Mouse (Mus musculus): ENCODE measurements around the gene Ascc3. TPM values are rescaled to one million over a fixed set of nuclear protein-coding genes. Genes with fewer than 3 reads are reported as not detected.

The Ascc3 gene
- total RNA-seq (2021): 10 to 100 TPM; 26.4 to 26.6 TPM
- long read RNA-seq, experiment 1, full-length matches to known transcripts: 2 of 15 reads
- long read RNA-seq, experiment 1, partial matches to known transcripts: 8 of 15 reads
- long read RNA-seq, experiment 1, other reads (novel, unspliced or antisense): 5 of 15 reads
- long read RNA-seq, experiment 2, partial matches to known transcripts: 8 of 10 reads
- long read RNA-seq, experiment 2, other reads (novel, unspliced or antisense): 2 of 10 reads

DNA sequence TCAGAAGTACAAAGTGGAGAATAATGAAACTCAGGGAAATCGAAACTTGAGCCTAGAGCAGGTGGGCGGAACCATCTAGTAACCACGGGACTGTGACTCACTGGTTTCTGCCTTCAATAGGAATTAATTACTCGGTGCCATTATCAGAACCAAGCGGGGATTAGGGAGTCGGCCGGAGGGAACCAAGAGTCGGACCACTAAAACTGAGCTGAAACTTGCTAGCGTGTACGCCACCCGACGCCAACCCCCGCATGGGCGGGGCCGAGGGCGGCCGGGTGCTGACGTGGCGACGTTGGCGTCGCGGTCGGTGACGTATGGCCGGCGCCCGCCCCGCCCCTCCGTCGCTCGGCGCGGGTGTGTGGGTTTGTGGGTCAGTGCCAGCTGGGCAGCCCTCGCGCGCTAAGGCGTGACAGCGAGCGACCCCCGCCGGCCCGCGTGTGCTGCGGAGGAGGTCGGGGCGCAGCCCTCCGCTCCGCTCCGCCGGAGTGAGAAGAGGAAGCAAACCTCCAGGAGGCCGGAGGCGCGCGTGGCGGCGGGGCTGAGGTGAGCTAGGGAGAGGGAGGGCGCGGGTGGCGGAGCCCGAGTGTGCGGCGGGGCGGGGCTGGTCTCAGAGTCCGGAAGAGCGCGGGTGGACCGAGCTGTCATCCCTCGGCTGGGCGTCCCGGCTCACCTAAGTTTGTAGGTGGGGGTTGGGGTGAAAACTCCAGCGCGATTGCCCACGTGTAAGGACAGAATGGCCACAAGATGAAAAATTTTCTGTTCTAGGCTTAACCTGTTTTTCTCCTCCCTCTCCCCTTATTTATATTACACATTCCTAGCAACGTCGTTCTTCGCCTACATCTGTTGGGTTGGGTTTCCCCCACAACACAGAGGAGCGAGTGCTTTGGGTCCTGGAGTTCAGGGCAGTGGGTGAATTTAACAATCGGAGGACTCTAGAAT, at the start of gene Ascc3:
Gene Ascc3 (plus strand): TSS at position 315 of the 939 bp plus-strand sequence.
- TF ChIP-seq CTCF (conservative IDR thresholded peaks at IDR 0.05): 0 out of 2 replicates have a peak, but pooled peaks have one; percentile 2
- H3K4me3 ChIP-seq: peak within 1 kb of the TSS; percentile 62

DNA sequence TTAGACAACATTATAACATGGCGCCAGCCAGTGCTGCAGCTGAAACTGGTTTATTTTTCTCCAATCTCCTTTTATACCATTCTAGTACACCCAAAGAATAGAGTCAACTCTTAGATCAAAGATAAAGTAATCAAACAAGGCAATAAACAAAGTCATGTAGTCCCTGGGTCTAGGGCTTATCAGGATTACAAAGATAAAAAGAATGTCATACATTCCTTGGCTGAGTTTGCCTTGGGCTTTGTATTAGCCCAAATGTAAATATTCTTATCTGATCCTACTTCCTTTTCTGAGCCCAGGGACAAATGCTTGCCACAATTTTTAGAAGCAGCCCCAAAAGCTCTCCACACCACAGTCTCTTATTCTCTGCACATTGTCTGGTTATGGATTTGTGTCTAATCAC, 7.7 kb upstream of the Ascc3 start:
- no peak overlapping the region for H3K27ac ChIP-seq
- no peak for TF ChIP-seq CTCF (conservative IDR thresholded peaks at IDR 0.05)
- no peak for DNase-seq (ENCODE audit: low spot score in 2 of 2)
- no peak overlapping the region for H3K4me3 ChIP-seq

More for the DNA sequence above, at the start of gene Ascc3:
- peak; percentile 89 to 91 for DNase-seq (ENCODE audit: low spot score in 2 of 2)
- peak within 1 kb of the TSS; percentile 96 for H3K27ac ChIP-seq

DNA sequence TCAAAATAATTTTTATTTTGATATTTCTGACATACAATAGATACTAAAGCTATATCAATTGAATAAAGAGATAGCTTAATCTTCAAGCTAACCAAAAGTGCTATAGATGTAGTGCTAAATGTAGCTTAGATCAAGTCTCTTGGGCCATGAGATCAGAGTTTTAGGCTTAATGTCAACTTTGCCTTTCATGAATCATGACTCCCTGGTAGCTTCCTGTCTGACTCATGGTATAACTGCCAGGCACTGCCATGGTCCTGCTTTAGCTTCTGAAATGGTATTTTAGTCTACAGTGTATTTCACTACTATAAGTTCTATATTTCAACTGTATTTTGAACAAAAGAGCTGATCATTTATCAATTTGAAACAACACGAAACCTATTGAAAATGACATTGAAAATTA, 5.9 kb upstream of the Ascc3 start:
- TF ChIP-seq CTCF (conservative IDR thresholded peaks at IDR 0.05): no peak
- Histone ChIP-seq H3K4me3 (no peak overlapping the region), H3K27ac (no peak overlapping the region)
- no peak for DNase-seq (ENCODE audit: low spot score in 2 of 2)

- H3K4me3 ChIP-seq: peak overlapping the region; percentile 62
- no peak for TF ChIP-seq CTCF (conservative IDR thresholded peaks at IDR 0.05)
- no peak for DNase-seq (ENCODE audit: low spot score in 2 of 2)
- peak overlapping the region; percentile 96; the same call in 1 of the 2 replicates for H3K27ac ChIP-seq
These were observed 902 bp downstream of the Ascc3 start for GRCm38 (mm10) chr10:50593371-50593770.

- TF ChIP-seq CTCF (conservative IDR thresholded peaks at IDR 0.05): no peak
- DNase-seq (ENCODE audit: low spot score in 2 of 2): no peak
- Histone ChIP-seq H3K4me3 (no peak overlapping the region), H3K27ac (no peak overlapping the region)
These were observed 2.9 kb downstream of the Ascc3 start for GRCm38 (mm10) chr10:50595340-50595739.

- Histone ChIP-seq H3K4me3 (no peak overlapping the region), H3K27ac (no peak overlapping the region)
- no peak for DNase-seq (ENCODE audit: low spot score in 2 of 2)
- no peak for TF ChIP-seq CTCF (conservative IDR thresholded peaks at IDR 0.05)
These were observed 12.4 kb downstream of the Ascc3 start for GRCm38 (mm10) chr10:50604919-50605318.

GRCm38 (mm10) chr10:50613840-50614239, 21.4 kb downstream of the Ascc3 start:
- TF ChIP-seq CTCF (conservative IDR thresholded peaks at IDR 0.05): no peak
- Histone ChIP-seq H3K27ac (no peak overlapping the region), H3K4me3 (no peak overlapping the region)
- DNase-seq (ENCODE audit: low spot score in 2 of 2): no peak

DNA sequence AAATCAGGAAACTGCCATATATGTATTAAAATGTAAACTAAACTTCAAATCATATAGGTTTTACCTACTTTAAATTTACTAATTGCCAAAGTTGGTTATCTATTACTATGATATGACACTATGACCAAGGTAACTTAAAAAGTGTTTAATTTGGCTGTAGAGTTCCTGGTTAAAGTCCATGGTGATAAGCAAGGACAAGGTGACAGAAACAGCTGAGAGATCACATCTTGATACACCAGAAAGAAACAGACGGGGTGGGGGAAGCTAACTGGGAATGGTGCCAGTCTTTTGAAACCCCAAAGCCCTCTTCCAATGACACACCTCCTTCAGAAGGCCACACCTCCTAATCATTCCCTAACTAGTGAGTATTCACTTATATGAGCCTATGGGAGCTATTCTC, 33.4 kb downstream of the Ascc3 start:
- Histone ChIP-seq H3K4me3 (no peak overlapping the region), H3K27ac (no peak overlapping the region)
- DNase-seq (ENCODE audit: low spot score in 2 of 2): no peak
- no peak for TF ChIP-seq CTCF (conservative IDR thresholded peaks at IDR 0.05)

DNA sequence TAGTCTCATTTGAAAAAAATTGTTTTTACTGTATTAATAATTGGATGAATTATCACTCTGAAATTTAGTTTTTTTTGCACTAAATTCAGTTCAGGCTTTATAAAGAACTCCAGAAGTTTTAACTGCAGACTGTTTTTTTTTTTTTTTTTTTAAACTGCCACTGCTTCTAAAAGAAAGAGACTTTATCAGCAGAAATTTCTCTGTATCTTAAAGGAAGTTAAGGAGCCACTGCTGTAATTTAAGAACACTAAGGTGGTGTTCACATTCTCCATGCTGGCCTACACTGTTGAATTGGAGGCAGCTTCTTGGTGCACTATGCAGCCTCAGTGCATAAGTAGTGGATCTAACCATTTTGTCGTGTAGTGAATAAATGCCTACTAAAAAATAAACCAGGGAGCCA, 47.1 kb downstream of the Ascc3 start:
- H3K4me3 ChIP-seq: no peak overlapping the region
- no peak for DNase-seq (ENCODE audit: low spot score in 2 of 2)
- no peak for TF ChIP-seq CTCF (conservative IDR thresholded peaks at IDR 0.05)
- no peak overlapping the region for H3K27ac ChIP-seq

DNA sequence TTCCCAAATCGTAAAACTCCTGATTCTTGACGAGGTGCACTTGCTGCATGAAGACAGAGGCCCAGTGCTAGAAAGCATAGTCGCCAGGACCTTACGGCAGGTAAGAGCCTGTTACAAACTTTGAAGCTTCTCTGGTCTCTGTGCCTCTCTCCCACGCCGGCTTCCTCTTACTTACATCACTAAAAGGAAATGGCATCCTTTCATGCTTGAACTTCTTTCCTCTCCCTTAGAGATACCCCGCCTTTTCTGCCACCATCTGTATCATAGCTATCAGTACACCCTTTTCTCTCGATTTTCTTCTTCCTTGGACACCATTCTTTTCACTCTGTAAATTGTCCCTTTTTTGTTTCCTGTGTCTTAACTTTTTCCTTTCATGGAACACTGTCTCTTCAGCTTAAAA, 58.1 kb downstream of the Ascc3 start:
- no peak for TF ChIP-seq CTCF (conservative IDR thresholded peaks at IDR 0.05)
- Histone ChIP-seq H3K4me3 (no peak overlapping the region), H3K27ac (no peak overlapping the region)
- no peak for DNase-seq (ENCODE audit: low spot score in 2 of 2)

- no peak for TF ChIP-seq CTCF (conservative IDR thresholded peaks at IDR 0.05)
- no peak for DNase-seq (ENCODE audit: low spot score in 2 of 2)
These were observed 61.1 kb downstream of the Ascc3 start for GRCm38 (mm10) chr10:50653551-50653950.

GRCm38 (mm10) chr10:50657352-50657751, 64.9 kb downstream of the Ascc3 start:
- no peak overlapping the region for H3K4me3 ChIP-seq
- TF ChIP-seq CTCF (conservative IDR thresholded peaks at IDR 0.05): peak; percentile 80
- no peak overlapping the region for H3K27ac ChIP-seq
- DNase-seq (ENCODE audit: low spot score in 2 of 2): peak in 1 of 2 experiments; percentile 29

More at GRCm38 (mm10) chr10:50653551-50653950, 61.1 kb downstream of the Ascc3 start:
- H3K27ac ChIP-seq: no peak overlapping the region
- H3K4me3 ChIP-seq: no peak overlapping the region

GRCm38 (mm10) chr10:50671517-50671916, 79.0 kb downstream of the Ascc3 start:
- H3K4me3 ChIP-seq: no peak overlapping the region
- TF ChIP-seq CTCF (conservative IDR thresholded peaks at IDR 0.05): peak; percentile 34
- H3K27ac ChIP-seq: no peak overlapping the region
- peak; percentile 25 to 26 for DNase-seq (ENCODE audit: low spot score in 2 of 2)
